Mouse (Mus musculus): Measurements from ENCODE around the gene Rmnd1. TPM values are rescaled to one million over a fixed set of nuclear protein-coding genes. Genes with fewer than 3 reads are reported as not detected.

Rmnd1 gene
- polyA plus RNA-seq (2014; fragmentation: Illumina TruSeq; extraction: RNeasy Lipid Tissue Mini Kit (QIAGEN cat#74804); ENCODE audit: insufficient read depth, low read depth, low replicate concordance), result 17.8 TPM

GRCm38 (mm10) chr10:4432123-4432931 is at the start of gene Rmnd1, which contains the start of gene Armt1:
Gene Rmnd1 (minus strand): TSS chr10:4432388.
Gene Armt1 (plus strand): TSS chr10:4432467.

GRCm38 (mm10) chr10:4387701-4388383 is 44.3 kb downstream of the Rmnd1 start, which contains the start of gene Zbtb2:
Gene Zbtb2 (minus strand): TSS chr10:4388108.

Other genes starting within 250 kb of the Rmnd1 start
- 22.6 TPM for gene Akap12, start 166.0 kb downstream of the Rmnd1 start, polyA plus RNA-seq (2014; fragmentation: Illumina TruSeq; extraction: RNeasy Lipid Tissue Mini Kit (QIAGEN cat#74804); ENCODE audit: insufficient read depth, low read depth, low replicate concordance)
- 7.4 TPM for gene Zbtb2, start 44.3 kb downstream of the Rmnd1 start, polyA plus RNA-seq (2014; fragmentation: Illumina TruSeq; extraction: RNeasy Lipid Tissue Mini Kit (QIAGEN cat#74804); ENCODE audit: insufficient read depth, low read depth, low replicate concordance)
- 7.2 TPM for gene Armt1, start 79 bp upstream of the Rmnd1 start, polyA plus RNA-seq (2014; fragmentation: Illumina TruSeq; extraction: RNeasy Lipid Tissue Mini Kit (QIAGEN cat#74804); ENCODE audit: insufficient read depth, low read depth, low replicate concordance)
- 1.3 TPM for gene Ccdc170, start 50.1 kb upstream of the Rmnd1 start, polyA plus RNA-seq (2014; fragmentation: Illumina TruSeq; extraction: RNeasy Lipid Tissue Mini Kit (QIAGEN cat#74804); ENCODE audit: insufficient read depth, low read depth, low replicate concordance)
- 0.71 TPM for gene Esr1, start 179.2 kb upstream of the Rmnd1 start, polyA plus RNA-seq (2014; fragmentation: Illumina TruSeq; extraction: RNeasy Lipid Tissue Mini Kit (QIAGEN cat#74804); ENCODE audit: insufficient read depth, low read depth, low replicate concordance)

All from lung, adult 10 weeks (tissue).